Mouse (Mus musculus): Measurements from ENCODE around the gene Apip.

DNA sequence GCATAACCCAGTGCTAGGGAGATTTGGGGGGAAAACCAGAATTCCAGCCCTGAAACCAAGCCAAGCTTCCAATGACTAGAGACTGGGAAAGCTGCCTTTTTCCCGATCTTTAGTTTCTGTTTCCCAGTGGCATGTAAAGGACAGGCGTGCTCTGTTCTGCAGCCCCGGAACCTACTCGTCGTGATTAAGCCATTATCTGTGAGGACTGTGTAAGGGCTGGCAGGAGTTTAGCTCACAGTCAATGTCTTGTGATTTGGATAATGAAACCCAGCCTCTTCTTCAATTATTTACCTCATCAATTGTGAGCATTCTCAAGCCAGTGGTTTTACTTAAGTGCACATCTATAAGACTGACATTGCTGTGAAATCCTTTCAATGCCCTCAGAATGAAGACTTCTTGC, 43.7 kb downstream of the Apip start:
- TF ChIP-seq CTCF (IDR thresholded peaks at IDR 0.05; ENCODE audit: extremely low read depth, insufficient read depth, insufficient read length, insufficient replicate concordance) (no peak), POLR2A (IDR thresholded peaks at IDR 0.05; ENCODE audit: low read depth, low read length) (no peak)

Measured in spleen, adult 2 months (tissue).